Mouse (Mus musculus): Measurements from ENCODE around the gene Dctn3. TPM values are rescaled to one million over a fixed set of nuclear protein-coding genes. Genes with fewer than 3 reads are reported as not detected.
"Not testable (repeated sequence)": the region's sequence is repeated elsewhere in the genome, so short reads cannot be mapped to it uniquely, and the experiment has no call there.

The Dctn3 gene
- 10 to 100 TPM; 69.4 to 71.8 (median 70.7) TPM for total RNA-seq (2022)

- peak; percentile 94 for DNase-seq (ENCODE audit: low spot score)
These were observed at the start of gene Dctn3 for GRCm38 (mm10) chr4:41722918-41723351. Gene Dctn3, minus strand, starts transcription at chr4:41723170.

DNA sequence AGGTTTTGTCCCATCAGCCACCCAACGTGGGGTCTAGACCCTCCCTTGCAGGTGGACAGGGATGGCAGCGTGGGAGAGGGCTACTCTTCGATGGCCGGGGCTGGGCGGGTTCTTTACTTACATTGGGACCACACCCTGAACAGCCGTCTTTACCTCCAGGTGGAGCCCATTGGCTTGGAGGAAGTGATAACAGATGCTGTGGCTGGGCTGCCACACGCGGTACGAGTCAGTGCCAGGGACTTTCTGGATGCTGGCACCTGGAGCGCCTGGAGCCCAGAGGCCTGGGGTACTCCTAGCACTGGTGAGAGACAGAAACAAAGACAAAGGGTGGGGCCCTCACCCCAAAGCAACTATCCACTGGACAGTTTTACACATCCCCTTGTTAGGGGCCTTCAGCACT lies 44.3 kb upstream of the Dctn3 start:
- not testable (repeated sequence) for DNase-seq (ENCODE audit: low spot score)

DNA sequence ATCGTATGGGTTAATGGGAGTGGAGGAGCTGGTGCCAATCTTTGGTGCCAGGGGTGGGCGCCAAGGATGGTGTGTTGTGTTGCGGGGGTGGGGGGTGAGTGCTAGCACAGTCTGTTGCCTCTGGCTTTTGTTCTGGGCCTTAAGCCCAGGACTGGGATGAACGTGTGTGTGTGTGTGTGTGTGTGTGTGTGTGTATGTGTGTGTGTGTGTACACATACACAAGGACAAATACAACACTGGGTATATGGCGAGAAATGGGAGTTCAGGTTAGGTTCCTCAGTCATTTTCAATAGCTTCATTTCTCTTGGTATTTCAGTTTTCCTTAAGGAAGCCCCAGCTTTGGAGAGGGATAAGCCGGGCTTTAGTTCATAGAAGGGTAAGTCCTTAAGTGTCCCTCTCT lies 40.2 kb upstream of the Dctn3 start:
- DNase-seq (ENCODE audit: low spot score), result not testable (repeated sequence)

GRCm38 (mm10) chr4:41762688-41763114 lies 39.7 kb upstream of the Dctn3 start:
- DNase-seq (ENCODE audit: low spot score), result not testable (repeated sequence)

DNA sequence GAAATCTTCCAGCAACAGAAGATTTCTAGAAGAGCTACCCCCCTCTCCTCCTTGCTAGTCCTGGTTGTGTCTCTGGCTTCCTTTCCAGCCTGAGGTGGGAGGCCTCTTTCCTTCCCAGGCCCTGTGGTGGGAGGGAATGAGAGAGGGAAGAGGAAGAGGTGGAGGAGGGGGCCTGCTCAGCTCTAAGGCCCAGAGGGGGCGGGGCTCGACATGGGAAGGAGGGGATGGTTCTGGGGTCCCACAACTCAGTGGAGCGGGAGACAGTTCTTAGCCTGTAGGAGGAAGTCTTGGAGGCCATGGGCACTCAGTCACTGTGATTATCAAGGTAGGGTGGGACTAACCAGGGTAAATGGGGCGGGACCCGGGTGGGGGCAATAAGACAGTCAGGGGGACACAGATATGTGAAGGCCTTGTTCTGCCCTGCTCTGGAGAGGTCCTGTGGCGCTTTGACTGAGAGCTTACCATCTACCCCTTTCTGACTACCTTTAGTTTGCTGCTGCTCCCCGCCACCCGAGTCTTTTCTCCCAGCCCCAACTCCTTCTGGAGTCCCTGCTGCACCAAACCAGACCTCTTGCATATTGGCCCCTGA lies 39.2 kb upstream of the Dctn3 start:
- DNase-seq (ENCODE audit: low spot score), result no peak

- no peak for DNase-seq (ENCODE audit: low spot score)
These were observed 38.7 kb upstream of the Dctn3 start for GRCm38 (mm10) chr4:41761680-41762079.

DNA sequence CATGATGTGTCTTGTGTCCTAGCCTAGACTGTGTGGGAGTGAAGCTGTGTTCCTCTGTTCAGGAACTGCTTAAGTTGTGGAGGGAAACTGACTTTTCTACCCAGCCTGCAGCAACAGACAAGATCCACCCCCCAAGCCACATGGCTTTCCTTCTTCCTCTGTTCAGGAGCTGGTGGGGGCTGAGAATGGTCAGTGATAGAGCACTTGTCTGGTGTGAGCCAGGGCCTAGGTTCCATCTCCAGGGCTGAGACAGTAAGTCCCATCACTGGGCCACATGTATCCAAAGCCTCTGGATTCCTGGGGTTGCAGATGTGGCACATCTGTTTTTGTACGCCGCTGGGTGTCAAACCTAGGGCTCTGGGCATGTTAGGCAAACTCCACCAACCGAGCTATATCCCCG lies 37.9 kb upstream of the Dctn3 start:
- DNase-seq (ENCODE audit: low spot score), result no peak

DNA sequence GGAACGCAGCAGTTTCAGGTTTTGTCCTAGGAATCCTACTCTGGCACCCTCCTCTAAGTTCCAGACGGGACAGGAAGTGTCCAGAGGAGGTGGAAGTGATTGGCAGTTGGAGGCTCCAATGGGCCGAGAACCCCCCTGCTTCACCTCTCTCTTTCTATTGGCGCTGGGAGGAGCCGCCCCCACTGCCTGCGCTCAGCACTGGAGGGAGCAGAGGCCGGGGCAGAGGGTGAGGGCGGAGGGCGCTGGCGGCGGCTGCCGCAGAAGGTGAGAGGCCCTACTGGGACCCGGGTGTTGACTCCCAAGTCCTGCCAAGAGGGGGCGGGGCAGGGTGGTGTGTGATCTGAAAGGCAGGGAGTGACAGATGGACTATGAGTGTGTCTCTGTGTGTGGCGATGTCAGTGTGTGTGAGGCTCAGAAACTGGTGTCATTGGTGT lies 37.3 kb upstream of the Dctn3 start:
- DNase-seq (ENCODE audit: low spot score), result peak; percentile 94

DNA sequence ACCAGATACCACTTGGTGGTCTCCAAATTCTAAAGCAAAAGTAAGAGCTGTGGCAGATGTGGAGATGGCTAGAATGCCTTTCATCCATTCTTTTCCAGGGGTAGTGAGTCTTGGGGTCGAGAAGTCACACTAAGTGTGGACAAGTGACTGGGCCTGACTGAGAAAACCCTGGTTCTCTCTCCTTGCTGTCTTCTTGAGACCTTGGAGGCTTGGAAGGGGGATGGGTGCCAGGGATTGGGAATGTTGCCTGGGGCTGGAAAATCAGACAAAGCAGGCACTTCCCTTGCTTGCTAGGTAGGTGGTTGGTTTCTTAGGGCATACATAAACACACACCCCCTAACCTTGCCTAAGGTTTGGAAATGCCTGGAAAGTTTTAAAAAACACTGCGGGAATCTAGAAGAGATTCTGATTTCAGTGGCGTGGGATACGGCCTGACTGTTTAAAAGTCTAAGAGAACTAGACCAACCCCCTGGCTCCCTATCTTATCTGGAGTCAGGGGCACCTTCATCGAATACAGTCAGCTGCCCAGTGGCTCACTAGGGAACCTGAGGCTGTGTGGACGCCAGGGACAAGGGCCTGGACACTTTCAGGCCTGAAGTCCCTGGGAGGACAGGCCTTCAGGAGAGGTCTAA lies 36.8 kb upstream of the Dctn3 start:
- no peak for DNase-seq (ENCODE audit: low spot score)

- no peak for DNase-seq (ENCODE audit: low spot score)
These were observed 36.2 kb upstream of the Dctn3 start for GRCm38 (mm10) chr4:41759206-41759605.

GRCm38 (mm10) chr4:41758701-41759100 lies 35.7 kb upstream of the Dctn3 start:
- DNase-seq (ENCODE audit: low spot score), result no peak

GRCm38 (mm10) chr4:41758021-41758420 lies 35.1 kb upstream of the Dctn3 start:
- DNase-seq (ENCODE audit: low spot score), result no peak

DNA sequence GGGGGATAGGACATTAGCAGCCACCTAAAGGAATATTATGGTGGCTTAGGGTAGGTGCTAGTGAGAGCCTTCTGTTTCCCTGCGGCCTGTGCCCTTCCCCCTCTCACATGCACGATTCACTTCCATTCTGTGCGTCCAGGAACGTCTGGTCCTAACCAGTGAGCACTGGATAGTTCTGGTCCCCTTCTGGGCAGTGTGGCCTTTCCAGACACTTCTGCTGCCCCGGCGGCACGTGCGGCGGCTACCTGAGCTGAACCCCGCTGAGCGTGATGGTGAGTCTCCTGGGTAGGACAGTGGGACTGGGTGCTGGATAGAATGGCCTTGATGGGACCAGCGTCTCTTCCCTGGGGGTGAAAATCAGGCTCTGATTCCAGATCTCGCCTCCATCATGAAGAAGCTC lies 34.4 kb upstream of the Dctn3 start:
- no peak for DNase-seq (ENCODE audit: low spot score)

- no peak for DNase-seq (ENCODE audit: low spot score)
These were observed 33.5 kb upstream of the Dctn3 start for GRCm38 (mm10) chr4:41756440-41756839.

- peak; percentile 86 for DNase-seq (ENCODE audit: low spot score)
These were observed 32.7 kb upstream of the Dctn3 start, which contains the start of gene Sigmar1 for GRCm38 (mm10) chr4:41755338-41756305. Gene Sigmar1, minus strand, starts transcription at chr4:41756157.

DNA sequence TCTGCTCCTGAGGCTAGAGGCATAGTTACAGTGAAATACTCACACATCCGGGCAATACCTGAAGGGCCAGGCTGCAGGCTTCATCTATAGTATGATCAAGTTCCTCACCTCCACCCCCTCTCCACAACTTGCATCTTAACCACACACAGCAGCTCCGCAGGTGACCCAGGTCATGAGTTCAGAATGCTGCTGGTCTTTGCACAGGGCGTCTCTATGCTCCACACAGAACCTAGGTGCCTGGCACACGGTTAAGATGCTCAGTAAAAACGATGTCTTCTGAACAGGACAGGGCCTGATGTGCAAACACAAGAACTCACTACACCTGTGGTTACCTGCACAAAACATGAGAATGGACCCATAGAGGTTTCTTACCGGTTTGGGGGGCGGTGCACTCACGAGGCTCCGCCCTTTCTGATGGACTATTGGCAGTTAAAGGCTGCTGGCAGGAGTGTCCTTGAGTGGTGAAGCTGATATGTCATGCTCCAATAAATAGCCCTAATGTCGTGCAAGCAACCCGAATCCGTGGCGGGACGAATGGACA lies 31.9 kb upstream of the Dctn3 start, which contains the start of gene Galt:
Gene Galt (plus strand): TSS at position 432 of the 541 bp plus-strand sequence.
- DNase-seq (ENCODE audit: low spot score), result no peak

GRCm38 (mm10) chr4:41745021-41745420 lies 22.1 kb upstream of the Dctn3 start:
- DNase-seq (ENCODE audit: low spot score), result no peak

DNA sequence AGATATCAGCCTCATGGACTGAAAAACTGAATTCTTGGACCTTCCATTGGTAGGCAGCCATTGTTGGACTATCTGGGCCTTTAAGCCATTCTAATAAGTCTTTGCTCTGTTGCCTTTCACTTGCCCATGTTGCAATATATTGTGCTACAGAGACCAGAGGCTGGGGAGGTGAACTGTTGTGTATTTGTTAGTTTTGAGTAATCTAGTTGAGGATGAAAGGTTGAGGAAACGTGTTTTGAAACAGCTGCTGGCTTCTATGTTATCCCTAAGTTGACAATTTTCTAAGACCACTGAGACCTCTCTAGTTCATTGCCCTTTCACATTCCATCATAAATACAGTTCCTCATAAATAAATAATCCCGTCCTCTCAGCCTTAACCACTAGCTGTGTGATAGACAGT lies 21.2 kb upstream of the Dctn3 start:
- DNase-seq (ENCODE audit: low spot score), result no peak

- peak; percentile 95 for DNase-seq (ENCODE audit: low spot score)
These were observed 18.2 kb upstream of the Dctn3 start for GRCm38 (mm10) chr4:41741158-41741560.

DNA sequence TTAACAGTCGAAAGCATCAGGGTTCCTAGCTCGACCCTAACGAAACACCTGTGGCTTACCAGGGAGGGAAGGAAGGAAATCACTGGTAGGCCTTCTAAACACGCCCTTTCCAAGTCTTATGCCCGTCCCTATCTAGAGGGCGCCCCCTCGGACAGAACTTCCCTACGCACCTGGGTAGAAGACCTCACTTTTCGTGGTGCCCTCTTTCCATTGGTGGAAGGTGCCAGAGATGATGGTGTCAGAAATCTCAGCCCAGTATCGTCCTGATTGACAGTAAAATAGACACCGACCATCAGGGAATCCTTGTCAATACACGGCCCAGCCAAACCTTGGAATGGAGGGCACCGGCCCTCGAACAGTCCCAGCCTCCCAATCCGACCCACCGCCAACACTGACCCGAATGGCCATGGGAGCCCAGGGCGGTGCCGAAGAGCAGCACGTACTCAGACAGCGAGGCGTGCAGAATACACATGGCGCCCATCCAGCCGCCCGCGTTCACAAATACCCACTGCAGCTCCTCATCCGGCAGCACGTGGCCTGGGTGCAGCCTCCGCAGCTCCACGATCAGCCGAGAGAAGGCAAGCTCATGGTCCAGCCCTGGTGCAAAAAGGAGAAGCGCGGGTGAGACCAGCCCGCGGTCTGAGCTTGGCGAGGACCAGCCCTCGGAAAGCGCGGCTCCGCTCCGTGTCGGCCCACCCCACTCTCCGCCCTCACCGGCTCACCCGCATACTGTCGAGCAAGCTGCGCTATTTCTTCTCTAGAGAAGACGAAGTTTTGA lies 17.6 kb upstream of the Dctn3 start:
- DNase-seq (ENCODE audit: low spot score), result no peak

GRCm38 (mm10) chr4:41739260-41739659 lies 16.3 kb upstream of the Dctn3 start:
- DNase-seq (ENCODE audit: low spot score), result no peak
